Mouse (Mus musculus): Measurements from ENCODE around the gene Lamc1.

GRCm38 (mm10) chr1:153374136-153374535 lies 41.5 kb upstream of the Lamc1 start:
- TF ChIP-seq UBTF (IDR thresholded peaks at IDR 0.05; ENCODE audit: borderline replicate concordance, insufficient read depth, low read depth, low read length) = no peak
- no peak for TF ChIP-seq TCF12 (IDR thresholded peaks at IDR 0.05; ENCODE audit: low read depth, low read length)
- no peak for TF ChIP-seq CHD1 (IDR thresholded peaks at IDR 0.05; ENCODE audit: low read depth, low read length)
- TF ChIP-seq ETS1 (IDR thresholded peaks at IDR 0.05; ENCODE audit: low read depth, low read length) = no peak
- no peak for TF ChIP-seq CTCF (IDR thresholded peaks at IDR 0.05 in 2 of 3, conservative IDR thresholded peaks at IDR 0.05 in 1 of 3; ENCODE audit: control insufficient read depth in 1 of 3, insufficient read depth in 1 of 3, low read depth in 2 of 3, low read length in 3 of 3, poor library complexity in 1 of 3, severe bottlenecking in 1 of 3)
- TF ChIP-seq POLR2AphosphoS2 (IDR thresholded peaks at IDR 0.05; ENCODE audit: low read length) = no peak
- TF ChIP-seq ELF1 (IDR thresholded peaks at IDR 0.05; ENCODE audit: low read depth, low read length) = no peak
- no peak for TF ChIP-seq TAL1 (IDR thresholded peaks at IDR 0.05; ENCODE audit: low read length)
- no peak for TF ChIP-seq USF1 (IDR thresholded peaks at IDR 0.05; ENCODE audit: low read depth, low read length)
- TF ChIP-seq NELFE (IDR thresholded peaks at IDR 0.05; ENCODE audit: low read depth, low read length) = no peak
- TF ChIP-seq EP300 (IDR thresholded peaks at IDR 0.05; ENCODE audit: low read depth in 1 of 2, low read length in 2 of 2) = no peak
- no peak for TF ChIP-seq RAD21 (IDR thresholded peaks at IDR 0.05; ENCODE audit: low read depth, low read length)
- TF ChIP-seq GATA1 (IDR thresholded peaks at IDR 0.05; ENCODE audit: low read depth, low read length) = no peak
- TF ChIP-seq NRF1 (IDR thresholded peaks at IDR 0.05; ENCODE audit: insufficient read depth, low read depth, low read length, poor library complexity, severe bottlenecking) = no peak

All from MEL (cell line).